ENCODE assay signal across 18 mouse cellular contexts in genomic region chr11:55545690-55546089, GRCm38 (mm10).
A peak's percentile ranks its signal among the peaks of the same experiment; 100 is the strongest.
DNase-seq lines count a peak whose midpoint lies in the region; ATAC-seq and TF ChIP-seq lines count a peak whose summit lies in the region.
"Had no signal": no experiment of that assay in that cellular context is flagged by ENCODE, and none has a peak within 500 bp of the region (broad histone marks: within the 10 kb centered on the region; RNA-seq: fewer than 3 reads in every experiment).

No protein-coding gene starts in this region.

- H3K9ac ChIP-seq in liver, postnatal 0 days (replicated peaks), result no peak overlapping the region
- H3K9ac ChIP-seq in liver, embryonic 11.5 days (ENCODE audit: low read depth, low read length), result no peak overlapping the region
- H3K9ac ChIP-seq in intestine, embryonic 15.5 days, result no peak overlapping the region
- H3K9ac ChIP-seq: forebrain, embryonic 15.5 days; heart, embryonic 13.5 days; hindbrain, embryonic 12.5 days had no signal

- peak; percentile 12; the same call in 1 of the 2 replicates for TF ChIP-seq CTCF in liver, postnatal 0 days (IDR thresholded peaks at IDR 0.05; ENCODE audit: low read depth)
- TF ChIP-seq CTCF in E14TG2a.4 (conservative IDR thresholded peaks at IDR 0.05; ENCODE audit: low read length), result peak; percentile 59

- H3K4me2 ChIP-seq in liver, postnatal 0 days (ENCODE audit: low read depth, low read length), result no peak overlapping the region
- H3K4me2 ChIP-seq in liver, embryonic 11.5 days, result no peak overlapping the region
- H3K4me2 ChIP-seq in intestine, embryonic 15.5 days (replicated peaks), result no peak overlapping the region
- H3K4me2 ChIP-seq: forebrain, embryonic 15.5 days; heart, embryonic 13.5 days; hindbrain, embryonic 12.5 days had no signal

- no peak for TF ChIP-seq EP300 in liver, postnatal 0 days (IDR thresholded peaks at IDR 0.05; ENCODE audit: low read depth)

- DNase-seq in liver, postnatal 0 days, result no peak
- no peak for DNase-seq in liver, embryonic 11.5 days (ENCODE audit: low spot score)
- DNase-seq in ES-CJ7 (ENCODE audit: low read depth, low spot score) (peak; percentile 35), ZHBTc4 (ENCODE audit: low read depth, low spot score) (peak; percentile 18)
- DNase-seq in left cerebral cortex, adult 9 months (ENCODE audit: low spot score in 2 of 2), result no peak
- DNase-seq: adrenal gland, postnatal 14 days; cerebellum, adult 18-20 months; cerebellum, adult 9-11 months; gastrocnemius, postnatal 36 days; heart, postnatal 36 days had no signal

- no peak overlapping the region for H3K4me3 ChIP-seq in liver, postnatal 0 days (ENCODE audit: low read depth, low read length)
- H3K4me3 ChIP-seq in liver, embryonic 11.5 days (ENCODE audit: low read depth, low read length), result no peak overlapping the region
- H3K4me3 ChIP-seq in E14TG2a.4 (replicated peaks; ENCODE audit: low read length), result no peak overlapping the region
- H3K4me3 ChIP-seq in intestine, embryonic 15.5 days (replicated peaks), result no peak overlapping the region
- H3K4me3 ChIP-seq: embryonic facial prominence, embryonic 10.5 days; forebrain, embryonic 10.5 days; forebrain, embryonic 15.5 days; heart, embryonic 13.5 days; hindbrain, embryonic 12.5 days had no signal

- no peaks in the 10 kb centered on the region for H3K4me1 ChIP-seq in liver, postnatal 0 days (ENCODE audit: insufficient read depth)
- H3K4me1 ChIP-seq in liver, embryonic 11.5 days (replicated peaks; ENCODE audit: control insufficient read depth, insufficient read depth, low read length), result no peaks in the 10 kb centered on the region
- H3K4me1 ChIP-seq in E14TG2a.4 (replicated peaks; ENCODE audit: low read depth, low read length), result no peaks in the 10 kb centered on the region
- H3K4me1 ChIP-seq in intestine, embryonic 15.5 days (replicated peaks), result no peaks in the 10 kb centered on the region
- H3K4me1 ChIP-seq: embryonic facial prominence, embryonic 10.5 days; forebrain, embryonic 10.5 days; forebrain, embryonic 15.5 days; hindbrain, embryonic 12.5 days had no signal

- no peak overlapping the region for H3K27ac ChIP-seq in liver, postnatal 0 days (ENCODE audit: low read depth)
- H3K27ac ChIP-seq in liver, embryonic 11.5 days (ENCODE audit: low read depth, low read length), result no peak overlapping the region
- H3K27ac ChIP-seq in intestine, embryonic 15.5 days, result no peak overlapping the region
- H3K27ac ChIP-seq: embryonic facial prominence, embryonic 10.5 days; forebrain, embryonic 10.5 days; forebrain, embryonic 15.5 days; heart, embryonic 13.5 days; hindbrain, embryonic 12.5 days had no signal

- no peaks in the 10 kb centered on the region for H3K27me3 ChIP-seq in liver, postnatal 0 days (ENCODE audit: insufficient read depth, low read length)
- H3K27me3 ChIP-seq in liver, embryonic 11.5 days (replicated peaks; ENCODE audit: control insufficient read depth, insufficient read depth, low read length), result no peaks in the 10 kb centered on the region
- H3K27me3 ChIP-seq in E14TG2a.4 (ENCODE audit: insufficient read depth, low read length), result no peaks in the 10 kb centered on the region
- H3K27me3 ChIP-seq in intestine, embryonic 15.5 days (replicated peaks), result no peaks in the 10 kb centered on the region
- H3K27me3 ChIP-seq: forebrain, embryonic 15.5 days; heart, embryonic 13.5 days; hindbrain, embryonic 12.5 days had no signal

- H3K9me3 ChIP-seq in liver, postnatal 0 days (ENCODE audit: low read length), result no peaks in the 10 kb centered on the region
- H3K9me3 ChIP-seq in liver, embryonic 11.5 days (ENCODE audit: control insufficient read depth, low read length), result 0 out of 2 replicates have a peak, but pooled peaks cover 2% of the 10 kb centered on the region
- H3K9me3 ChIP-seq in E14TG2a.4 (ENCODE audit: low read length), result peaks cover 7% of the 10 kb centered on the region
- no peaks in the 10 kb centered on the region for H3K9me3 ChIP-seq in intestine, embryonic 15.5 days
- H3K9me3 ChIP-seq: embryonic facial prominence, embryonic 10.5 days; forebrain, embryonic 15.5 days; heart, embryonic 13.5 days had no signal

- no peaks in the 10 kb centered on the region for H3K36me3 ChIP-seq in liver, postnatal 0 days (replicated peaks; ENCODE audit: insufficient read depth, low read length)
- no peaks in the 10 kb centered on the region for H3K36me3 ChIP-seq in liver, embryonic 11.5 days (ENCODE audit: control insufficient read depth, insufficient read depth, low read length)
- no peaks in the 10 kb centered on the region for H3K36me3 ChIP-seq in E14TG2a.4 (ENCODE audit: insufficient read depth, low read length)
- H3K36me3 ChIP-seq in intestine, embryonic 15.5 days, result no peaks in the 10 kb centered on the region
- H3K36me3 ChIP-seq: embryonic facial prominence, embryonic 10.5 days; forebrain, embryonic 10.5 days; forebrain, embryonic 15.5 days; heart, embryonic 13.5 days had no signal

- ATAC-seq in liver, postnatal 0 days, result no peak
- no peak for ATAC-seq in liver, embryonic 11.5 days (replicated peaks; ENCODE audit: low FRiP score)
- ATAC-seq in intestine, embryonic 15.5 days, result no peak
- ATAC-seq: forebrain, embryonic 15.5 days; hindbrain, embryonic 16.5 days had no signal

- 62% methylated on average over 1 of the region's 1 CpGs for WGBS in liver, postnatal 0 days (ENCODE audit: insufficient replicate concordance)
- 72% methylated on average over 1 of the region's 1 CpGs for WGBS in liver, embryonic 11.5 days
- 77% methylated on average over 1 of the region's 1 CpGs for whole genome bisulfite sequencing in intestine, embryonic 15.5 days

Comparison
In these comparisons a context has a peak if more than half of its experiments do, and no peak if none do; other contexts are left out.
1. DNase-seq: peak in ES-CJ7 (single experiment) and ZHBTc4 (single experiment); none in liver, postnatal 0 days (single experiment), liver, embryonic 11.5 days (single experiment) and left cerebral cortex, adult 9 months (0 of 2).